Mouse (Mus musculus) thymus, adult 2 months (tissue): Measurements from ENCODE around the gene St8sia1.

Experiments used
- CTCF ChIP-seq: fragments of 200-500 bp; IDR thresholded peaks from 2 replicates; pipeline ENCODE4 v1.5.1; 2012; ENCODE audit warnings: mild to moderate bottlenecking, control low read depth, low read length, moderate library complexity, borderline replicate concordance; ENCODE audit not compliant: control insufficient read depth, poor library complexity, insufficient read depth; ENCODE audit errors: extremely low read depth
- POLR2A ChIP-seq: fragments of 200-500 bp; IDR thresholded peaks from 2 replicates; pipeline ENCODE4 v1.6.1; 2012; ENCODE audit warnings: mild to moderate bottlenecking, low read length, control low read depth, moderate library complexity; ENCODE audit not compliant: control insufficient read depth, poor library complexity, insufficient read depth; ENCODE audit errors: extremely low read depth

DNA sequence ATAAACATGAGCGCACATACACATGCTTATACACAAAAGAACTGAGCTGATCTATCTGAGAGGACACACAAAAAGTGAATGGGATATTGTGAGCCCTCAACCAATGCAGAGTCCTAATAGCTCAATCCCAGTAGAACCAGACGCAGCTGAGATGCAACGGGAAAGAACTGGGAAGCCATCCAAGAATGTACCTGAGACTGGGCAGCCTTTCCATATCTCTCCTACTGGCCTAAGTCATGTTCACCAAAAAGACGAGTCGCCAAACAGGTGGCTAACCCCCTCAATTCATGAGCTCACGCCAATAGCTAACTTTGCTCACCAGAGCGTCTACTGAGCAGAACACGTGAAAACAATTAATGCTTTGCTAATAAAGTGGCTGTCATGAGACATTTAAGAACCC lies 20.8 kb downstream of the St8sia1 start:
- TF ChIP-seq POLR2A: no peak
- TF ChIP-seq CTCF: no peak
